Mouse (Mus musculus) lung, adult 18-20 months (tissue): ENCODE data around the gene Lmx1b.

ENCODE experiments used
- DNase-seq, 2 experiments: peaks; one replicate each; pipeline ENCODE4 v3.0.0; 2022; ENCODE audit warnings: mixed read lengths in 2 of 2

Gene Lmx1b

GRCm38 (mm10) chr2:33525274-33526055 is 114.8 kb downstream of the Lmx1b start:
- DNase-seq = no peak

GRCm38 (mm10) chr2:33515856-33516255 is 124.5 kb downstream of the Lmx1b start:
- no peak for DNase-seq

DNA sequence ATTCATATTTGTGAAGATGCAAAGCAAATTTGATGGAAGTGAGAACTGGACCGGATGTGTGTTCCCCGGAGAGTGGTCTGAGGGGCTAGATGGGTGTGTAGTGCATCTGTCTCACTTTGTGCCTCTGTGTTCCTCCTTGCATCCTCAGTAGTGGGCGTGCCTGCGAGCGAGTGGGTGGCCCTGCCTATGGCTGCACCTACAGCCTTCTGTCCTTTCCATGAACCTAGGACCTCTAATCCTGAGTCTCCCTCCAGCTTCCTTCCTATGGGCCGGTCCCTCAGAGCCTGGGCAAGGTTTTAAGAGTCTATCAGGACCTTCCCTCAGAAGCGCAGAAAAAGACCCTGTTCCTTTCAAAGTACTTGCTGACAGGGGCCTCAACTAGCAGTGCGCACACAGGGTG is 124.9 kb downstream of the Lmx1b start:
- DNase-seq = no peak
